Mouse (Mus musculus) kidney, postnatal 36 days (tissue): ENCODE data around the gene Mindy4.

Experiments
- DNase-seq, 2 experiments: peaks; one replicate each; pipeline ENCODE4 v3.0.0; 2021 to 2022; ENCODE audit warnings: mixed read lengths in 2 of 2

Mindy4 gene

DNA sequence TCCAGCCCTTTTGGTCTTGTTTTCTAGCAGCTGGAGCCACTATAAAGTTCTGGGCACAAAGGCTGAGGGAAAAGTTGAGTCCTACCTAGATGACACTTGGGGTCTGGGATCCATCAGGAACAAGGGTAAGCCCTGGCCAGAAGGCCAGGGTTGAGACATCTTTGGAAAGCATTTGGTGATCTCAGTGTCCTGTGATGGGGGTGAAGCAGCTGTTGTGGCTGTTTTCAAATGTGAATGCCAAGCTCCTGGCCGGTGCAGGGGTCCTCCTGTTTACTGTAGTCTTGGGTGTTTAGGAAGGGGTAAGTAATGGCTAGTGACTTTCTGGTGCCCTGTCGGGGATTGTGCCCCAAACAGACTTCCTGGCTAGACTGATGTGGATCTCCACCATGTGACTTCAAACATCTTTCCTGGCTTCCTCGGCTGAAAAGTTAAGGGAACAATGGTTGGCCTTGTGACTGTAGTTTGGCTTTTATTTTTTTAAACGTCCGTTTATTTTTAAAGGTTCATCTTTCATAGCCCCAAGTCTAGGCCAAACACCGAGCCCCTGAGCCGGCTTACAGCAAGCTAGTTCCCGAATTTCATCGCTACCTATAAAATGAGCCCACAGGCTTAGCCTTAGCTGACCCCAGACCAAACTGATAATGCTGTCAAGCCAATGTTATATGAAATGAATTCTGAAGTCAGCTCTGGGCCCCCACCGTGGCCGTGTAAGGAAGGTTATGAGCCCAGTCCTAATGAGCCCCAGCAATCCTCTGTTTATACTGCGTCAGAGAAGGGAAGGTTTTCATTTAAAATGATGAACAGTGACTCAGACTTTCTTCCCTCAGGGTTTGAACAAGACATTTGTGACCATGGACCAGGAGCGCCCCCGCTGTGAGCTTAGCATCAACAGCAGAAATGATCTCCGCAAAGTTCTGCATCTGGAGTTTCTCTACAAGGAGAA, 7.5 kb downstream of the Mindy4 start:
- DNase-seq: no peak

DNA sequence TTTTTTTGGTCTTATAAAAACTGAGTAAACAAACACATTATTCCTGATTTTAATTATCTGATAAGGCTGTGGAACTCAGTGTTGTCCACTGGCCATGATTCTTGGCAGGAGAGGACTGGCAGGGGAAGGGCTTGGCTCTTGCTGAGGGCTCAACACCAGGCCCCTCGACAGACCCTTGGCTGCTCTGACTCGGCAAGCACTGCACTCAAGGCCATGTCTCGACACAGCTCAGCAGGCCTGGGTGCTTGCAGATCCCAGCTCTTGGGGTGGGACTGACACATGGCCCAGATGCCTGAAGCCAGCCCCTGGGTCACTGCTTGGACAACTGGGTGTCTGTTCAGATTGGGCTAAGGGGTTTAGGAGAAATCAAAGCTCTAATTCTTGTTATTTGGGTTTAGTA, 11.4 kb downstream of the Mindy4 start:
- peak; percentile 34 to 68 for DNase-seq

DNA sequence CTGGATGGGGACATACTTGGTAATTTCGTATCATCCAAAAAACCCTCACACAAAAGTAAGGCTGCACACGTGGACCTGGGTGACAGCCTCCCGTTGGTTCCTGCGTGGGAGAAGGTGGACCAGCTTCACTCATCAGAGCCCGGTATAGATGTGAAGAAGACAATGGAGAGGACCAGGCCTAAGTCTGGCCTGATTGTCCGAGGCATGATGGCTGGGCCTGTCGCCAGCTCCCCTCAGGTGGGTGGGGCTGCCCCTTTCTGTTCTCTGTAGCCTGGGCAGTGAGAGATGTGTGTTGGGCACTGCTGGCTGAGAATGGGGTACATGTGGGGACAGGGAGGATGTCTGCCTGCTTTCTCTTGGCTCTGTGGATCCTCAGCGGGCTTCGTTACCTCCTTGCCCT, 15.0 kb downstream of the Mindy4 start:
- no peak for DNase-seq

DNA sequence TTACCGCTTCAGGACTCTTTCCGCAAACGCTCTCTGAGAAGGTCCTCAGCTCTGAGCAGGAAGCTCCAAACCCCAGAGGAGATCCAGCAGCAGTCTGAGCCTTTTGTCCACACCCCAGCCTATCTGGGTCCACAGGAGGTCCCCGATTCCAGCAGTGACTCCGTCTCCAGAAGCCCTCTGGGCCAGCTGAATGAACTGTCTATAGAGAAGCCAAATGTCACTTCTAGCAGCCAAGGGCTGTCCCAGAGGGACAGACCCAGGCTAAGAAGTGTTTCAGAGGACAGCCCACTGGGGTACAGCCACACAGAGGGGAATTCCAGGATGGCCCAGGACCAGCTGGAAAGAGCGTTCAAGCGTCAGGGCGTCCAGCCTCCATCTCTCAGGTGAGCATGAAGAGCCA, 20.8 kb downstream of the Mindy4 start:
- DNase-seq: no peak

DNA sequence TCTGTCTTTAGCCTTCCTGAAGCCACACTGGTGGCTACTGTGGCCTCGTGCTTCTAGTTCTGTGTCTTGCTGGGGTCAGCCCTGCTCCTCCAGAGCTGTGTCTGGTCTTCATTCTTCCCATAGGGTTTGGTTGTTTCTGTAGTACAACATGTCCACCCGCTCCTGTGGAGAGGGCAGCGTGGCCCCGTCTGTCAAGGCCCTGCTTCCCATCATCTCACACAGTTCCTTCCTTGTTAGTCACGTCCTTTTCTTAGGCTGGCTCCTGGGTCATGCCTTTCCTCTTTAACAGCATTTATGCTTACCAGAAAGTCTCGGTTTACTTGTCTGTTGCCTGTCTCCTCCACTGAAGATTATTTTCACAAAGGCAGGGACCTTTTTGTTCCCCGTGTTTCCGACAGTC, 26.9 kb downstream of the Mindy4 start:
- no peak for DNase-seq

DNA sequence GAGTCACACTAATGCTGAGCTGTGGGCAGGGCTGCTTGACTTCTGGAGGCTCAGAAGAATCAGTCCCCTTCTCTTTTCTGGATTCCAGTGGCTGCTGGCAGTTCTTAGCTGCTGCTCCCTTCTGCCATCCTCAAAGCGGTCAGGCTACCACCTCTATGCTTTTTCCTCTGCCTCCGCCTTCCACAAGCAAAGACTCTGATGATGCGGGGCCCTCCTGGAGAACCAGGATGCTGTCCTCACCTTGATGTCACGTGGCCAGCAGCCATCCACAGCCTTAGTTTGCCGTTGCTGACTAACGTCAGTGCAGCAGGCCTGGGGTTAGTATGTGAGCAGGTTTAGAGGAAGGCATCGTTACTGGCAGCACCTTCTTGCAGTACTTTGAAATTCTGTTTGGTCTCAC, 28.9 kb downstream of the Mindy4 start:
- no peak for DNase-seq

DNA sequence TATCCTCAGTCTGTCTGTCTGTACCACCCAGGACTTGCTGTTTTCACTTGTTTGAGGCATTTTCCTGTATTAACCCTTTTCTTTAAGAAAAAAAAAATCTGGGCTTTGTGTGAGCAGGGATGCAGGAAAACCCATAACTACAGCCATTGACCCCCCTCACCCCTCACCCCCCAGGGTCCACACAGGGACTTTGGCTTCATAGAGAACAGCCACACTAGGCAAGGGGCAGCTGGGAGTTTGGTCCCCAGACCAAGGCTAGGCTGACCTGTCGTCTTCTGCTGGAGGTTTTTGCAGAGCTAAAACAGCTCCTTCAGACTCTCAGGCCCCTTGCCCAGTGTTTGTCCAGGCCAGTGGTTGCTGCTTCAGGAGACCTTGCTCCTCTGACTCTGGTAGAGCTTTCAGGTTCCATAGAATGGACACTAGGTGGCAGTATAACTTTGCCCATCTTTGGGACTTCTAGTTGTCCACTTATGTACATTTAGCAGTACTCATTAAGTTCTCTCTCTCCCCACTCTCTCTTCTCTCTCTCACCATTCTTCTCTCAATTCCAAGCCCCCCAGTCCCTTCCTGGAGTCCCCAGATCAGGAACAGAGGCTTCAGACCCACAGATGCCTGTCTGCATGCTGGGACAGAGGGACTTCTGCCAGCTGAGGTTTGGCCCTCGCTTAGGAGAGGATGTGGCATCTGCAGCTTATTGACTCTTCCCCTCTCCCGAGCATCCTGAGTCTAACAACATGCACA, 29.5 kb downstream of the Mindy4 start:
- DNase-seq: peak; percentile 49 to 51

DNA sequence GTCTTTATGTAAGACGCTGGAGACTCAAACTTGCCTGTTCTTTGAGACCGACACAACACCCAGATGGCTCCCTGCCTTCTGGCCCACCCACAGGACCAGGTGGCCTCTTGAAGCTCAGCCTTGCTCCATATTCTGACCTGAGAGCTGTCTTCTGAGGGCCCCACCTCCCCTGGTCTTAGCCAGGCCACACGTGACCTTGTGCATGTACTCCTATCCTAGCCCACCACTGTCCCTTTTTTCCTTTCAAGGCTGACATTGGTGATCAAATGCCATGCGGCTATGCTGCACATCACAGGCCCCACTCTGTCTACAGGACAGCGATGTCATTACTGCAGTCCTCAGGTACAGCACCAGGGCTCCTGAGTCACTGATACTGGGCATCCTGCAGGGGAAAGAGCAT, 30.1 kb downstream of the Mindy4 start:
- DNase-seq: no peak

DNA sequence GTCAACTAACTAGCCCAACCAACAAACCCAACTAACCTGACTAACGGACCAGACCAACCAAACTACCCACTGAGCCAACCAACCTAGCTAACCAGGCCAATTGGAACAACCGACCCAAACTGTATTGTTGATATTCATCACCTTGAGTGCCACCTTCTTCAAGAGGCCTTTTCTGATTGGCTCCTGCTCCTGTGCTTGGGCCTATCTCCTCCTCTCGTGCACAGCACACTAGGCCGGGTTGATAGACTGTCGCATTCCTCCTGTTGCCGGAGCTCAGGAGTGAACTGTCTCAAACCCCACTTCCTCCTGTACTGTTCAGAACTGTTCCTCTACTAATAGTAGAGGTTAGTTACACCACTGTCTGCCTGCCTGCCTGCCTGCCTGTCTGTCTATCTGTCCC, 31.5 kb downstream of the Mindy4 start:
- no peak for DNase-seq

DNA sequence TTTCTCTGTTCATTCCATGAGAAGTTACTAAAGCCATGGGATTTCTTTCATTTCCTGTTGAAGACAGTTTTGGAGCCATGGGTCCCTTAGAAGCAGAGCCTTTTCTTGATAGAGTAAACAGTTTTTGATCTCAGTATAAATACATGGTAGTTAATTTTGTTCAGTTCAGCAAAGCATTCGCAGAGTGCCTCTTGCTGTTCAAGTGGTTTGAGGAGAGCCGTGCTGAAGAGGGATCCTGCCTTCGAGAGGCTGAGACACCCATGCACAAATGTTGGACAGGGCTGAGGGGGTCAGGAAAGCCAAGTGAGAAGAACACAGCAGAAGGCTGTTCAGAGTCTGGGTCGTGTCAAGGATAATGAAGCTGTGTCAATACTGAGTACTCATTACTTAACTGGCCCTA, 32.5 kb downstream of the Mindy4 start:
- DNase-seq: no peak

DNA sequence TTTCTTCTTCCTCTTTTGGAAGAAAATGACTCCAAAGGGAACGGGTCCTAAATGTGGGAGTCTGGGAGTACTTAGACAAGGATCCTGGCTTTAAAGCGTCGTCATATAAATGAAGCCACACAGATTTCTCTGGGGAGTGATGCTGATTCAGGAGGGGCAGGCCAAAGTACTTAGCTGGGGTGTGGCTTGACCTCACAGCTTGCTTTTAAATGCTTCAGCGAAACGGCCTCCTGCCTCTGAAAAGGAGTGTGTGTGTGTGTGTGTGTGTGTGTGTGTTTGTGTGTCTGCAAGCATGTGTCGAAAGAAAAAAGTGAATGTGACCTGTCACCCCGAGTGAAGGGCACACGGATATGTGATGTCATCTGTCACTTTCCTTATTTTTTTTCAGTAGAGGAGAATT, 36.7 kb downstream of the Mindy4 start:
- DNase-seq: peak in 1 of 2 experiments; percentile 31

DNA sequence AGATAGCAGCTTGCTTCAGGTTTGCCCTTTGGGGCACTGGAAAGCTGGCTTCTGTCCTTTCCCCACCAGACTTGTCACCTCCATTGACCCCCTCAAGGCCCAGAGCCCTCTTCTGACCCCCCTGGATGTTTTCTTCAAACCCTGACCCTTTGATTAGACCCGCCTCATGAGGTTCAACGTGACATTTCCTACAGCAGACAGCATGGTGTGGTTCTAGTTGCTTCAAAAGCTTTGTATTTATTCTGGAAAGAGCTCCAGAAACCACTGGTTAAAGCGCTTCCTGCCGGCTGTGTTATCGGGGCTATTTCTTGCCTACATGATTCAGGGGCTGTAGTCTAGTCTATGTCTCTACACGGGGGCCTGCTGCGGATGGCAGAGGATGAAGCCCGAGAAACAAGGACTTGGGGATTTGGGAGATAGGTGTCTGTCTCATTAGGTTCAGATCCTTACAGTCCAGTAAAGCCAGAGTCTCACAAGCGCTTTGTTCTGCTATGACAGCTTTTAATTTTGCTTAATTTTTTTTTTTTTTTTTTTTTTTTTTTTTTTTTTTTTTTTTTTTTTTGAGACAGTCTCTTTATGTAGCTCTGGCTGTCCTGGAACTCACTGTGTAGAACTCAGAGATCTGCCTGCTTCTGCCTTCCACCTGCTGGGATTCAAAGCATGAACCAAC, 37.5 kb downstream of the Mindy4 start:
- no peak for DNase-seq

DNA sequence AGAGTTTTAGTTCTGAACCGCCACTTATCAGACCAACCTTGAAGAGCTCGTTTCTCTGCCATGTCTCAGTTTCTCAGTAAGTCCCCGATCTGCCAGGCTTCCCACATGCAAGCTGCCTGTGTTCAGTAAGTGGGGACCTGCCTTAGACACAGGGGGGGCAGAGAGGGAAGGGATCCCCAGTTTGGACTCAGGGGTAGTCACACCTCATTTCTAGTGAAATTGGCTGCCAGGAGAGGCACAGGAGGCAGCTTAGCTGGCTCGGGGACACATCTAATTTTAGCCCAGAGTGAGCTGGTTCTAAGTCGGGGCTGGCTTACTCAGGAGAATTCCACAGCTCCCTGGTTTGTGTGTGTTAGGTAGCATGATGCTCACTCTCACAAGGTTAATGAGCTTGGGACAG, 38.3 kb downstream of the Mindy4 start:
- DNase-seq: no peak

DNA sequence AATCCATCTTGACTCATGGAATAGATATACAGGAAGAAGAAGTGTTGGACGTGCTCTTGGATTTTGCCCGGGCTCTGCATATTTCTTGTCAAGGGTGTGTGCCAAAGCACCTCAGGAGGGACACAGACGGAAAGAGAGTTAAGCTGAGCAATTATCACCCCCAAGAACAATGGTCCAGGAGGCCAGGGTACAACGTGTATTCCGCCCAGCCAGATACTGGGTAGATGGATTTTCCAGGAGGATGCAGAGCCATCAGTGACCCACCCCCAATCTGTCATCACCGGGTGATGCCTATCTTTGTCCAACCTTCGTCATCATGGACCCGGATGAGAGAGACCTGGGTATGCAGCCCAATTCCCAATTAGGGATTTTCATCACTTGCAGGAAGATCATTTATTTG, 42.5 kb downstream of the Mindy4 start:
- DNase-seq: no peak

DNA sequence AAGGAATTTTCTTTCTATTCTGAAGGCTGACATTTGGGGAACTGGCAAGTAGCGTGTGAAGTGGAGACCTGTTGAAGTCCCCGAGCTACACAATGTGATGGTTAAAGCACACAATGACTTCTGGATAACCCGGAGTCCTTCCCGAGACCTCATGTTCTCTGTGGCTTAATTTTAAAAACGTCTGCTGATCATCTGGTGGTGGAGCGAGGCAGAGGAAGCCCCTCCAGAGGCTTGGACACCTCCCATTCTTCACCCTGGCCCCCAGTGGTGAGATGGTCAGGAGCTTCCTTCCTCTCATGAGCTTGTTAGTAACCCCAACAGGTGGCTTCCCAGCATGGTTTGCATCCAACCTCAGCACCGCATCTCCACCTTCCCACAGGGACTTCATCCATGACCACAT, 43.3 kb downstream of the Mindy4 start:
- DNase-seq: no peak

DNA sequence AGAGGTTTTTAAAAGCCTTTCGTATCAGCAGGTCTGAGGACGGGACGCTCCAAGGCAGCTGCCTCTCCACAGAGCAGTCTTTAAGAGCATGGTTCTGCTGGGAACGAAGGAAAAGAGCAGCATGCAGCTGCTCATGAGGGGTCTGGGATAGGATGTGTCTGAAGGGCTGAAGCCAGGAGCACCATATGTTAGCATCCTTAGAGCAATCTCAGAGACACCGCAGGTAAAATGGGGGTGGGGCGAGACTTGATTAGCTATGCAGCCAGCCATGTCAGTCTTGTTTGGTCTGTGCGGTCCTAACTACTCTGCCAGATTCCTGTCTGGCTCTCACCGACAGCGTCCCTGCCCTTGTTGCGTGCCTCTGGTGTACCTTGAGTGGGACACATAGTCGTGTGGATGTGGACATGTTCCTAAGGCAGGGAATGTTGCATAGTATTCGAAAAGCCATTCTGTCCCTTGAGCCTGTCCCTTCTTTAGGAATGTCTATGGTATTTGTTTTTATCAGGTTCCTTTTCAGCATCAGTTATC, 43.8 kb downstream of the Mindy4 start:
- no peak for DNase-seq

DNA sequence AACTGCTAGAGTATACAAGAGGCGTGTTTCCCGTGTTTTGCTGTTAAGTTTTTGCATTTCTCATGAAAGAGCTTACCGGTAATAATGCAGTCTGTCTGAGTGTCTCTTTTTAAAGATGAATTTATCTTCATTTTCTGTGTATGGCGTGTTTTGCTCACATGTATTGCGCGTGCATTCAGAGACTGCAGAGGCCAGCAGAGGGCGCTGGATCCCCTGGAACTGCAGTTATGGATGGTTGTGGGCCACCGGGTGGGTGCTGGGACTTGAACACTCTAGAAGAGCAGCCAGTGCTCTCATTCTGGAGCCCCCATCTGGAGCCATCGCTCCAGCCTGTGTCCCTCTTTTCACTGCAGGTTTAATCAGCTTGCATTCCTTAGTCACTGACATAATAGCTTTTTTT, 46.1 kb downstream of the Mindy4 start:
- no peak for DNase-seq

DNA sequence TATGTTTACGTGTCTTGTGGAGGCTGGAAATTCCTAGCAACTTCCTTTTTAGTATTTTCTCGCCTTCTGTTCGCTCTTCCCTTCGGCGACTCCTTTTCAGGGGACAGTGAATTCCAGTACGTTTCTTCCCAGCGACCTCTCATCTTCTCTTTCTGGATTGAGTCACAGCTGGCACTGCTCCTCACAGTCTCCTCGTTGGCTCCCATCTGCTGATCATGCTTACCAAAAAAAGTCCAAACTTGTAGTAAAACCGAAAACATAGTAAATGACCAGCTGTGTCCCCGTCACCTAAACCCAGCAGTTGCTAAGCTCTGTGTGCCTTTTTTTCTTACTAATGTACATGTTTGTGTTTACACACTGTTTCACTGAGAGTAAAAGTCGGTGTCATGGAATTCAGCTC, 47.6 kb downstream of the Mindy4 start:
- no peak for DNase-seq

DNA sequence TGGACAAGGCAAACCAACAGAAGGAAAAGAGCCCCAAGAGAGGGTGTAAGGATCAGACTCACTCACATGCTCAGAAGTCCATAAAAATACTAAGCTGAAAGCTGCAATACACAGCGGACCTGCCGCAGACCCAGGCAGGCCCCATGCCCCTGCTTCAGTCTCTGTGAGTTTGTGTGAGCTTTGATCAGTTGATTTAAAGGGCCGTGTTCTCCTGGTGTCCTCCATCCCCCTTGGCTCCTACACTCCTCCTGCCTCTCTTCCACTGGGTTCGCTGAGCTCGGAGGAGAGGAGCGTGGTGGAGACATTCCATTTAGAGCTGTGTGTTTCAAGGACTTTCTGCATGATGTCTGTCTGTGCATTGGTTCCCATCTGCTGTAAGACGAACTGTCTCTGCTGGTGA, 48.4 kb downstream of the Mindy4 start:
- no peak for DNase-seq

DNA sequence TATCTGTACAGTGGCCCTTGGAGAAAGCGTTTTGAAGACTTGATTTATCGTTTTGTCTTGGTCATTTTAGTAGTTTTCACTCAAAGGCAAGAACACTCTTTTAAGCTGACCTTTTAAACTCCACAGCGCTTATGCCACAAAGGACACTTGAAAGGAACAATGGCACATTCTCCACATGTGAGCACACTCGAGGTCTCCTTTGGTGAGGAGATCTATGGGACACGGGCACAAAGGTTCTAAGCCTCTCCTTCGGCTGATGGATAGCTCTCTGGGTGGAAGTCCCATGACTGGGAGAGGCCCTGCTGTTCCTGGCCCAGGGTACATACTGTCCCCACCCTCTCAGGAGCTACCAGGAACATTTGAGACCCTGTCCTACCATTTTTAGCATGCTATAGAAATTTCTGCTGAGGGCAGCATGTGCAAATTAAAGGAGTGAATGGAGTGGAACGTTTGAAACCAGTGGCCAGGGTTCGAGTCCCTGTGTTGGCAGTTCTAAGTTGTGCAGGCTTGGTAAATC, 49.6 kb downstream of the Mindy4 start:
- DNase-seq: no peak

DNA sequence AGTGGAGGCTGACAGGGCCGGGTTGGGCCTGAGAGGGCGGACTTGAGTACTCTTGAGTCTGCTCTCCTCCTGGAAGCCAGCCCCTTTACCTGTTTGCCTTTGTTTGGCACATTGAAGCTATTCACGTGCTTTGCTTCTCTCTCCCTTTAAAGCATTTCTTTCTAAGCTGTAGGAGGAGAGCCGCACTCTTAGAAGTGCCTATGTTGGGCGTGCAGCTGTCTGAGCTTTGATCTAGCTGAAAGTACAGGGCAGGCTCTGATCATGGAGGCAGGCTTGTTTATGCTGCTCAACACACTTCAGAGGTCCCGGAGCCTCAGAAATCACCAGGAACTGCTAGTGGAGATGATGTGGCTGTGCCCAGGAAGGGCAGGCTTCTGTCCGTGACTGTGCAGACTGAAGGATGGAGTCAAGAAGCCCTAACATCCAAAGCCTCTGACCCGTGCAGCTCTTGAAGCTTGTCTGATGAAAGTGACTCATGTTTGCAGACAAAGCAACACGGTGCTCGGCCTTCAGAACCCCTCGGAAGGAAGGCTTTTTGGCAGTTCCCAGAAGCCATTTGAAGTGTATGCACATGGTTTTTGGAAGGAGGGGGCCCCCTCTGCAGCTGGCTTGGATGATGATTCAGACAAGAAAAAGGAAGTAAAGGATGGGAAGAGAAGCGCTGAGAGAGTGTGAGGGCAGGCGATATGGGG, 53.5 kb downstream of the Mindy4 start:
- DNase-seq: no peak

DNA sequence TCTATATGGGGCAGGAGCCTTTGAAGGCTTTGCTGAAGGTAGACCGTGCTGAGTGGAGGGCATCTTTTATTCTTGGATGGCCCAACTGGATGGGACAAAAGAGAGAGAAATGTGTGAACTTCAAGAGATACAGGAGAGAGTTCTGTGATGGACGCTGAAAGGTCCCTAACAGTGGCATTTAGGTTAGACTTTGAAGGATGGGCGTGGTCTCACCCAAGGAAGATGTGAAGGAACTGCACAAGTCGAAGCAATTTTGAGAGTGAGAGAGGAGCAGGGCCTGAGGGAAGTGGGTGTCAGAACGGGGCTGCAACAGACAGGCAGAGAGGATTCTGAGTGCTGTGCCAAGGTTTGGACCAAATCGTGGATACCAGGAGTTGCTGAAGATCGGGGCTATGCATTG, 54.1 kb downstream of the Mindy4 start:
- DNase-seq: no peak
